Mouse (Mus musculus) kidney, adult 11 months (tissue): ENCODE data around the gene Myo18b.

Experiments used
- DNase-seq: peaks from one replicate; pipeline ENCODE4 v3.0.0; 2022

Myo18b gene

DNA sequence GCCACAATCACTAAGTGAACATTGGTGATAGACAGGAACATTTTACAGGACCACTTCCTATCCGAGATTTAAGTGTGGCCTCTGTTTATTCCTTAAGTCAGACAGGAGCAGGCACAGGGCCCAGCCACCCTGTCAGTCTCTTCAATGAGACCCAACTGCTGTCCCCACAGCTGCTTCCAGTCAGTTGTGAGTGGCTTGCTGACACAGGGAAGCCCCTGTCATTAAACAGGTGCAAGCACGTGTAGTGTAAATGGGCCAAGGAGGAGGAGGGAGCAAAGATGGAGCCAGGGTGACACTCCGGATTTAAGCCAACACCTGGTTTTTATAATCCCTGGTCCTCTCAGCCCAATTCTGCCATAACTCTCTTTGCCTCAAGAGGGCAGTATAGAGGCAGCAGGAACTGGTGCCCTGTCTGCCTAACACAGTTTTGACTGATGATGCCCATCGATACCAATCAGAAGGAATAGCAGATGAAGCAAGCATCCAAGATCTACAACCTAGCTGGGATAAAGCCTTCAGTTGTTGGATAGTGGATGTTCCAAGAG, 19.2 kb downstream of the Myo18b start:
- DNase-seq = no peak

DNA sequence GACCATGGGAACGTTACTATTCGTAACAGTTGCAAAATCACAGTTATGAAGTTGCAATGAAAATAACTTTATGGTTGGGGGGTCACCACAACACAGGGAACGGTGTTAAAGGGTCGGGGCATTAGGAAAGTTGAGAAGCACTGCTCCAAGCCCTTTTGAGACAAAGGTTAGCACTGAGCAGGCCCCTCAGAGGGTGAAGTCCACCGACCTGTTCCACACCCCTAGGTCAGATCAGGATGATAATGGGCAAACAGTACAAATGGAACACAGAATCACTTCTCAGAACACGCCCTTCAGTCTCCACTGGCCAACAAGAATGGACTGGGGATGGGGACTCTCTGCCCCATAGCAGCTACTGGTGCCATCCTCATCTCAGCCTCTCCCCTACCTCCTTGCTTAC, 23.2 kb downstream of the Myo18b start:
- no peak for DNase-seq

DNA sequence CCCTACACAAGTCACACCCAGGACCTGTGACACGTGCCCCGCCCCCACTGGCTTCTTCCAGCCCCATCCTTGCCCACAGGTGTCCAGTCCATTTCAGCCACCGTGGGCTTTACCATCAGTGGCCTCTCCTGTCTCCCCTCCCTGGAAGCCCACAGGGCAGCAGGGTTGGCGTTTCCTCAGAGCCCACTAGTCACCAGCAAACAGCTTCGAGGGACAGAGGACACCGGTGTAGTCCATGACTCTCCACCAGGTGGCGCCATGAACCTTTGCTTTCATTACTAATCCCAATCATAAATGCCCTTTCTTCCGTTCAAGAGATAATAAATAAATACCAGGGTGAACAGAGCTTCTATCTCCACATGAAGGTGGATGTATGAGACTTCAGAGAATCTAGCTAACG, 25.4 kb downstream of the Myo18b start:
- peak; percentile 35 for DNase-seq

DNA sequence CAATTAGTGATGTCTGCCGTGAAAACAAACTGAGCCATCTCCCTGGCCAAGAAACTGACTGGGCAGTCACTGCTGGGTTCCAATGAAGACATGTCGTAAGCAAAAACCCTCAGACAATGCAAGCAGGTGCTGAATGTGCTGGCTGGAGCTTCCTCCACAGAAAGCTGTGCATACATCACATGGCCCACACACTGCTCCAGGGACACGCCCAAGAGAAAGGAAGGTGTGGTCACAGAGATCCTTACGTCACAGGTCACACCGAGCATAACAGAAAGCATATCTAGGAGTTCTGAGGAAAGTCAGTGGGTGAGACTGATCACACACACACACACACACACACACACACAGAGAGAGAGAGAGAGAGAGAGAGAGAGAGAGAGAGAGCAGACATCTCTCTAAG, 27.5 kb downstream of the Myo18b start:
- no peak for DNase-seq

DNA sequence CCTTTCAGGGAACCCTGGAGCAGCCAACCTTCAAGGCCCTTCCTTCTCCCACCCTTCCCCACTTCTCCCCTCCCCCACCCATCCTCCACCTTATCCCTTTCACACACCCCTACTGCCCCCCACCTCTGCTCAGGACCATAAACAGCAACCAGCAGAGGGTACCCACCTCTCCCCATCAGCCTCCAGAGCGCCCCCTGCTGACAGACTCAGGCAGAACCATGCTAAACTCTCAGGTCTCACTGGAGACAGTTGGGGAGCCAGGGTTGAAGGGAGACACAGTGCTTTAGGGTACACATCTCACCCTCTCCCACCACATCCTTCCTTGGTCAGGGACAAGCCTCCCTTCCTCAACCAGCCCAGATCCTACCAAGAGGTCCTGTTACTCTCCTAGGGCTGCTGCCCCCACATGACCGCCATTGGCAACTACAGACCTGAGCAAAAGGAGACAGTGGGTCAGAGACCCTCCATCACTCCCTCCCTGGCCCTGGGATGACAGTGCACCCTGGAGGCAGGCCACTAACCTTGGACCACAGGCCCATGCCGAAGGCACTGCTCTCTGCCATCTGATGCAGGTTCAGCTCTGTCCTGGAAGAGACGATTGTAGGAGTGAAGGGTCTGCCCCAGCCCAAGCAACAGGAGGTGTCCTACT, 31.3 kb downstream of the Myo18b start:
- no peak for DNase-seq

DNA sequence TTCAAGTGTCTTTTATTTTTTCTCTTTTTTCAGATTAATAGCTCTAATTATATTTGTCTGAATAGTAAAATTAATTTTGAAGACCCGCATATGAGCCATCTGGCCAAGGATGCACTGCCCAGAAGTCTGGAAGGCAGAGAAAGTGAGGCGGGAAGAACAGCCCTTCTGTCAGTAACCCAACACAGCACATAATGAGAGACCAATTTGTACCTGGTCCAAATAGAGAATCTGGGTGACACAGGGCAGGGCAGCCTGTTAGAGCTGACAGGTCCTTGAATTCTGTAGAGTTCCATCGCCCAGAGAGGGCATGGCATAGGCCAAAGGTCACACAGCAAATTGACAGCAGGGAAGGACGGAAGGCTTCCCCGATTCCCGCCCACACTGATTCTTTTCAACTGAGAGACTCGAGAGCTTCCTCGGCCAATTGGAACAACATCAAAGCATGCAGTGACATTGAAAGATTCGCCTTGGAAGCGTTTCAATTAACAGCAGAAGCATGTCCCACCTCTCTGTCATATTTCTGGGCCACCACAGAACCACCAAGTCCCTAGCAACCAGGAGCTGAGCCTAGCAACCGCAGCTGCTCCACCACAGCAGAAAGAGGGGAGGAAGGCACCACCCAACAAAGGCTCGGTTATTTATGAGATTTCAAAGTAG, 36.7 kb downstream of the Myo18b start:
- DNase-seq = peak; percentile 36

DNA sequence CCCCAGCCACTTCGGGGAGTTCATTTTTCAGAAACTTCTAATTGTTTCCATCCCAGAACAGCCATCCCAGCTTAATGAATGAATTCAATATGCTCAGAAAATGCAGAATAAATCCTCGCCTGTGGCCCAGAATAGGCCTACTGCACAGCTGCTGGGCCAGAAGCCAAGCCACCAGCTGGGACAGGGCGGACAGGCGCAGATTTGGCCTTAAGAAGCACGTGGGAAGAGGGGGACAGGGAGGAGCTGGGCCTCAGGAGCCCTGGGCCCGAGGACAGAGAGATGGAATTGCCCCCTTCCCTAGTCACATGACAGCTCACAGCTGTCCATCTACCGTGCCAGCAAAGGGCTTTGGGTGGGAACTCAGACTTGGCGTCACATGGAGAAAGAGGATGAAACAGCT, 43.0 kb downstream of the Myo18b start:
- no peak for DNase-seq

DNA sequence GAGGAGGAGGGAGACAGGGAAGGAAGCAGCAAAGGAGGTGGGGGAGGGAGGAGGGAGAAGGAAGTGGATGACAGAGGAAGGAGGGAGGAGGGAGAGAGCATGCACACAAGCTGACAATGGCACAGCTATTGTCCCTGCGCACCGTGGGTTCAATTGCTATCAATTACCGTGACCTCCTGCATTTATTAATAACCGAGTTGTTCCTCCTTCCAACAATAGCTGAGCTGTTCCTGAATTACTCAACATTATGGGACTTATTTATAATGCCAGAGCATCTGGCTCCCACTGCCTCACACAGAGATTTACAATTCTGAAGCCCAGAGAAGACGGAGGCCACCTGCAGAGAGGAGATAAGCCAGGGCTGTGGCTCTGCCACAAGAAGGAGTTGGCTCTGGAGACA, 44.8 kb downstream of the Myo18b start:
- DNase-seq = no peak

DNA sequence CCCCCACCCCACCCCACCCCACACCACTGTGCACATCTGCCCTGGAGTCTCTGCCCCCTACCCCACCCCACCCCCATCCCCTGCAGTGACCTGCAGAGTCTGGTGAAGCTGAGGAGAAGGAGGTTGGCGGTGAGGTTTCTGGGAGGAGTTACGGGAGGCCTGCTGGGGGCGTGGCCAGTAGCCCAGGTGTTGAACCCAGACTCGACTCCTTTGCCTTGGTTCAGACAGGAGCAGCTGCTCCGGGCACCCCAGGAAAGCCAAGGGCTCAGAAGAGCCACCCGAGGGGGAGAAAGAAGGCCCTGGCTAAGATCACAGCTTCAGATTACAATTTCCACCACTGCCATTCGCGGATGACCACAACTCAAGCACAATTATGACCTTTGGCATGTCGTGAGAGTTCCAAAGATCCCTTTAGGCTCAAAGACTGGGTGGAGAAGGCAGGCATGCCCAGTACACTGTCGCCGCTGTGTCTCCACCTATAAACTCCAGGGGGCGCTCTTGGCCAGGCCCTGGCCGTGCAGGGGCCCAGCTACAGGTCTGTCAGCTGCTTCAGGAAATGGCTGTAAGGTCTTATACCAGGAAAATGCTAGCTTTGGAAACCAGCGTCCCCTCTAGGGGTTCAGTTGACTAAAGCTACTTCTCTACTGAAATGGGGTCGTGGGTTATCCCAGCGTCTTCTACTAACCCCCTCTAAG, 47.4 kb downstream of the Myo18b start:
- DNase-seq = peak; percentile 42

DNA sequence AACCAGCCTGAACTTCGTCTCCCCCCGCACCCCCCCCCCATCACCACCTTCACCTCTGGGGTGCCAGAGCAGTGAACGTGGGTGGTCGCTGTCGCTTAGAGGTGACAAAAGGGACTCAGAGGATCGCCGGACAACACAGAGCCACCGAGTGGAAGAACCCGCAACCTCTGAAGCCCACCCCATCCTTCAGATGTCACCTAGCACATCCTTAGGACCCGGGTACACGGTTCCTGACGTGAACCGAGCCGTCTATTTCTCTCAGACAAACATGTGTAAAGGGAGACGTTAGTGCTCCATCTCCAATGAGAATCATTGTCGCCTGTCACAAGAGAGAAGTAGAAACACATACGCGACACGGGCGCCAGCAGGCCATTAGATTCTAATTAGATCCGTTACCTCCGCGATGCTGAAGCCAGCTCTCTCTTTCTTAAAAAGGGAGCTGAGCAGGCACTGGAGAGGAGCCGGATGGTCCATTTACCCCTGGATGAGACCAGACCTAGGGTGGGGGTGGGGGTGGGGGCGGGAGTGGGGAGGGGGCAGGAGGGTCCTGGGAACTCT, 48.1 kb downstream of the Myo18b start:
- no peak for DNase-seq

DNA sequence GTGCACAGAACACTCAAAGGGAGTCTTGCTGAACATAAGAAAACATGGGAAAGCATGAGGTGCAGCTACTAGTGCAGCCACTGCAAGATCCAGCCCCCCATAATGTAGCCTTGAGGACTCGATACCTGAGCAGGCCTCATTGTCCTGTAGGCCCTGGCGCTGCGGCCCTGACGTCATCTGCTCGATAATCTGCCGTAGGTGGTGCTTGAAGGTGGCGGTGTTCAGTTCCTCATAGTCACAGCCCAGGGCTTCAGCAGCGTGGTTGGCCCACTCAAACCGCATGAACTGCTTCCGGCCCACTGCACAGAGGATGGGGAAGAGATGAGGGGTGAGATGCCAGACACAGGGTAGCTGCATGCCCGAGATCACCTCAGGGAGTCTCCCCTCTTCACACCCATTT, 50.0 kb downstream of the Myo18b start:
- no peak for DNase-seq

DNA sequence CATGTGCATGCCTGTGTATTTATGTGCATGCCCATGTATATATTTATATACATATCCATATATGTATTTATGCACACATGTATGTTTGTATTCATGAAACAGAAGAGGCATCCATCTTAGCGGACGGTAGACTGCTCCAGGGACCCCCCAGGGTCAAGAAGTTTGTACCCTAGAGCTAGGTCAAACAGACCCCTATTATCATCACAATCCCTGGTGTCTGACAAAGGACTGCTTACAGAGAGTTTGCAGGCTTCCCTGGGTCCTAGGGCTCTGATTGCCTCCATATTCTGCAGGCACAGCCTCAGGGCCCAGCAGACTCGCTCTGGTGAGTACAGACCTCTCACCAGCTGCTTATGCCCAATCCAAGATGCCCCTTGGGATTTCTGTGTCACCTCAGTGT, 51.7 kb downstream of the Myo18b start:
- no peak for DNase-seq

DNA sequence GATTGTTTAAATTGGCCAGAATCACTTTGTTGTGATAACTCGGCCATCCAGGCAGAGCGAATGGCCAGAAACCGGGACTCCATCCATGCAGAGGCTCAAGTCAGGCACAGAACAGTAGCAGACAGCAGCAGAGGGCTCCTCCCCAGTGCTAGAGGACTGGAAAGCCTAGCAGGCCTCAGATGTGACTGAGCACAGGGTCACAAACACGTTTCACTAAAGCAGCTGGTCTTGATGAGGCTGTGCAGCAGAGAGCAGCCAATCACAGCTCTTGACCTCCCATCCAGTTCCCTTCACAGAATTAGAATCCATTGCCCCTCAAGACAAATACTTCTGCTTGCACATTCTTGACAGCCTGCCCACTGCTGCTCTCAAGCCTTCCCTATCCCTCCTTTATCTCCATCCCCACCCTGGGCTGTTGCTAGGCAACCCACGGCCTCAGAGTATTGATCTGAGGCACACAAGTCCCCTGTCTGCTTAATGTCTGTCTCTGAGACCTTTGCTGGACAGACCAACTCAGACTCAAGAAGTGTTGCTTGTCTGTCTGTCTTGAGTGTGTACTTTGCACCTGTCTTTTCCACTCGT, 52.4 kb downstream of the Myo18b start:
- DNase-seq = no peak

DNA sequence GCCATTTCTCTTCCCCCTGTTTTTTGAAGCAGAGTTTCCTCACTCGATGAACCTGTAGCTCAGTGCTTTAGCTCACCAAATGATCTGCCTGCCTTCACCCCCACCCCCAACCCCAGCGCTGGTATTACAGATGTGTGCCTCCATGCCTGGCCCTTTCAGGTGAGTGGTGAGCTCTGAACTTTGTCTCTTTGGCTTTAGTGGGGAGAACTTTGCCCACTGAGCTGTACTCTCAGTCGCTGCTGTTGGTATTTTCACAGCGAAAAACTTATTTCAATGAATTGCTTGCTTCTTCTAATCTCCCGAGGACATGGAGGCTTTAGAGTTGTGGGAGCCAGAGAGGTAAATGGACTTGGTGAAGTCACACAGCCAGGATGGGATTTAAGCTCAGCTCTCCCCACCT, 53.5 kb downstream of the Myo18b start:
- DNase-seq = peak; percentile 23

DNA sequence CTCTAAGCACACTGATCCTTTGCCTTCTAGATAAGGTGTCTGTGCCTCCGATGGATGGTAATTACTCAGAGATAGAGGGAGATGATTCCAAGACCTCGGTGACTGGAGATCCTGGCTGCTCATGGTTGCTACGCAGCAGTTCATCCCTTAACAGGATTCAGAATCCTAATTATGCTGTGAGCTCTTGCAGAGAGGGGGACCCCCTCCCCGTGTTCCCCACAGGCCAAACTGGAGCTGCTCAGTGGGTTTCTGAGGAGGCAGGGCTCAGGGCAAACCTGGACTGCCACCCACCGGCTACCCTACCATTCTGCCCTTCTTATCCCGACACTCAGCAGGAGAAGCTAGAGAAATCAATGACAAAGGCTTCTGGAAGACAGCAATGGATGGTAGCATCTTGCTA, 54.3 kb downstream of the Myo18b start:
- DNase-seq = no peak

DNA sequence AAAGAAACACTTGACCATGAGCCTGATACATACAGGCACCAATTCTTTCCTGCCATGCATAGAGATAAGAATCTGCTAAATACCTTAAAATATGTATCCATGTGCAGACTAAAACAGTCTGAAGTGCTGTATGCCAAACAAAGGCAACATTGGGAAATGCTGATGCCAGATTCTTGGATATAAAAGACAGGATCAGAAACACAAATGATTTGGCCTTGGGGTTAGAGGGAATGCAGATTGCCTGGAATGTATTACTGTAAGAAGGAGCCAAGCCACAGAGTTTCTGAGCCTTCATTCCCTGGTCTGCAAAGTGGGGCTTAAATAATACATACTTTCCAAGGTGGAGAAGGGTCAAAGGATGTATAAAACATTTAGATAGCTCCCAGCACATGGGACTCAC, 61.3 kb downstream of the Myo18b start:
- no peak for DNase-seq

DNA sequence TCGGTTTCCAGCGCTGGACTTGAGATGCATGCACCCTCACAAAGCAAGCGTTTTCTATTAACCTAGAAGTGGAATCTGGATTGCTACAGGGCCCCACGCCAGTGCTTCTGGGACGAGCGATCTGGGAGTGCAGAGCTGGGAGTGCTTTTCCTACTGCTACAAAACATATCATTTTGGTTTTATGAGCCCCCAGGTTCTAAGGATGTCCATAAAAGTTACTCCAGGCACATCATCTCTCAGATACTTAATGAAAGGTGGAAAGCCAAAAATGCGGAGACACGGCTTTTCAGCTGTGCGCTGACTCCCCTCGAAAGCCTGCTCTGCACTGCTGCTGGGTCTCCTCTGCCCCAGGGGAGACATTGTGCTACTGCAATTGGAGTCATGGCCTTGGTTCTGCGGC, 62.3 kb downstream of the Myo18b start:
- DNase-seq = no peak

DNA sequence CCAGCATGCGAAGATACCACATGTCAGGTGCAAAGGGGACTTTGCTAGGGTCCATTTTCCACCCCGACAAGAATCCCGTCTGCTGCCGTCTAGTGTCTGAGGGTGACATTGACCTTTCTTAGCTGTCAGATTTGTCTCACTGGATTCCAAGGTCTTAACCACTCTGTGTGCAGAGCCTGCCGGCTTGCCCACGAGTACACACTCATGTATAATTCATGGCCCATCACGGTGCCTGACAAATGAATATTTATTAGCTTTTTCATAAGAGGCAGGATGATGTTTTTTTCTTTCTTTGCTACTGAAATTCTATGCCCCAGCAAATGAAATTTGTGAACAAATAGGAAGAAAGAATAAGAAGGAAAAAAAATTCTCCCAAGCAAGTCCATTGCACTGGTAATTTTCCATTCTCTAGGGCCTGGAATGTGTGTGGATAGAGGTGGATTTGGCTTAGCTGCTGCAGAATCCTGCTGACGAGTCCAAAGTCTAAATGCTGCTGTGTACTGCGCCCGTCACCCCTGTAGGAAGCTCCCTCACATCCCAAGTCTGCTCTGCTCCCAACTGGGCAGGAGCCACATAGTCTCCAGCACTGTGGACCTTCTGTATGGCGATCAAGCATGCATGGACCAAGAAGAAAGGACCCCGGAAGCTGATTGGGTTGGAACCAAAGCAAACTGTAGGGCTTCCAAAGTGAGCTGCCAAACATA, 70.9 kb downstream of the Myo18b start:
- DNase-seq = peak; percentile 30

DNA sequence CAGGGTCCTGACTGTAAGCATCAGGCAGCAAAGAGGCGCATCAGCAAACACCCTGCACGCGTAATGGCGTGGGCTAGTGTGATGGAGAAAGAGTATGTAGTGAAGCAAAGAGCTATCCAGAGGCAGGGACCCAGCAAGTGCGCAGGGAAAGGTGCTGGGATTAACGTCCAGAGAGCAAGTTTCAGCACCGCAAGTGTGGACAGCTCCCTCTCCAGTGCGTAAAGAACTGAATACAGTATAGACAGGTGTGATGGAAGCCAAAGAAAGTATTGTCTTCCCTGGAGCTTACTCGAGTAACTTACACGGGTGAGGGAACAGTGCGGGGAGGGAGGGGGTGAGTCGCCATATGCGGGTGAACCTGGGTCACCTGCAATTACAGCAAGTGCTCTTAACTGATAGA, 71.8 kb downstream of the Myo18b start:
- DNase-seq = peak; percentile 6

DNA sequence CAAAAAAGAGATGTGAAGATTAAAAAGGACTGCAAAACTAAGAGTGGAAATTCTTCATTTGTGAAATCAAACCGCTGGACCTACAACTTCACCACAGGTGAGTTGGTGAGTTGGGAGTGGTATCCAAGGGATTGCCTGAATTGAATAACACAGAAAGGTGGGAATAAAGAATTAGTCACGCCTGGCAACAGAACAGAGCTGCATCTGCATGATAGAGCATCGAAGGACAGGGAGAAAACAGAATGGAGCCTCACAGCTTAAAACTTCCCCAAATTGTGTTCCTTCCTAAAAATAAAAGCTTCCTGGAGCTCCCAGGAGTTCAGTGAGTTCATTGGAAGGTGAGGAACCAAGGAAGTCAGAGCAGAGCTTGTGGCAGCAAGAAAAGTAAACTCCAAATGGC, 73.7 kb downstream of the Myo18b start:
- no peak for DNase-seq

DNA sequence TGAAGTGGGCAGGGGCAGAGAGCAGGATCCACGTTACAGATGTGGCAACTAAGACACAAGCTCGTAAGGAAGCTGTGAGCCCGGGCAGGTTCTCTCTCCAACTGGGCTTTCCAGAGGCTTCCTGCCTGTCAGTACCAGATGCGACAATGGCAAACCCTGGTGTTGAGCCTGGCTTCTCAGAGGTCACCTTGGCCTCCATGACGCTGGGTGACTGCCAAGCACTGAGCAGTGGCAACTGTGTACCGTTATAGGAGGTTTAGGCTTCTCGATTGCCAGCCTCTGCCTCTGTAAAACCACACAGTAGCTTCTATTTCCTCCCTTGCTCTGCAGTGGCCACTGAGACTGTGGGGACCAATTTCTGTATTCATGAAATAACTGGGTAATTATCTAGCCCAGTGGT, 81.1 kb downstream of the Myo18b start:
- no peak for DNase-seq

DNA sequence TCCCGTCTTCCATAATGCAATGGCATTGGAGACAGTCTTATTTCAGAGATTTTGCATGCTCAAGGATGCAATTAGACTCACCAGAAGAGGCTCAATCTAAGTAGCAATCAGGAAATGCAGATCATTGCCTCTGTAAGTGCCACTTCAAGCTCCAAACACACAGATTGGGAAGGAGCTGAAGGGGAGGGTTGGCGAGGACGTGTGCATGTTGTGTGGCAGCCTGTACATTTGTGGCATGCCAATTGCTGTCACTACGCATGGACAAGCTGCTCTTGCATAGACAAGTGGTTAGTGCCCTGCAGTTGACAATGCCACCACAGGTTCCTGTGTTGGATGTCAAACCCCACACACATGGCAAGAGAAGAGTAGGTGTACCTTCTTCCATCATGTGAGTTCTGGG, 88.5 kb downstream of the Myo18b start:
- DNase-seq = no peak

DNA sequence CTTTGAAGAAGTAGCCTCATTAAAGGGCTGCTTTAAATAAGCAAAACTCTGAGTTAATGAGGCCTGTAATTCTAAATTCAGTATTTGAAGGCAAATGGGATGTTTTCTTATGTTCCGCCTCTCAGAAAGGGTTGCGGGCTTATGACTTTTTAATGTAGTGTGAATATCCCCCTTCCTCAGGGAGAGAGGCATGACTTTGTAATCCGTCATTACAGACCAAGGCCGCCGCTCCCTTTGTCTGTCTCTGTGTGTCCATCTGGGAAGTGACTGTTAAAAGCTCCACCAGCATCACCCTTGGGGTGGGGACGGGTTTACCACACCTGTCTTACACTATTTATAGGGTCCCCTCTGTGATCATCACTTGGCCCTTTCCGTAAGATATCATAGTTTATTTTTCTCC, 100.1 kb downstream of the Myo18b start:
- DNase-seq = no peak
